Mouse (Mus musculus) limb, embryonic 11.5 days (tissue): ENCODE results near the gene Tnfrsf25. TPM values are rescaled to one million over a fixed set of nuclear protein-coding genes. Genes with fewer than 3 reads are reported as not detected.
A peak's percentile ranks its signal among the peaks of the same experiment; 100 is the strongest.

ENCODE experiments used
- ATAC-seq: fragments of 200-750 bp; cut with Nextera tagmentation; 2 replicates; pipeline ENCODE4 v1.8.0; 2017; ENCODE audit warnings: low read depth; ENCODE audit not compliant: insufficient number of reproducible peaks, low FRiP score, low TSS enrichment
- DNase-seq: peaks from one replicate; pipeline ENCODE4 v3.0.0-alpha.2; 2015; ENCODE audit warnings: low spot score
- H3K27ac ChIP-seq: fragments of 300-500 bp; sonication (generic); replicated peaks from 2 replicates; pipeline ENCODE4 v1.5.1; 2014; ENCODE audit warnings: low read depth, mild to moderate bottlenecking, low read length
- H3K27me3 ChIP-seq: fragments of 300-500 bp; sonication (generic); 2 replicates; pipeline ENCODE4 v1.6.1; 2014; ENCODE audit warnings: mild to moderate bottlenecking, low read length, mixed read lengths; ENCODE audit not compliant: control insufficient read depth, insufficient read depth
- H3K36me3 ChIP-seq: fragments of 300-500 bp; sonication (generic); 2 replicates; pipeline ENCODE4 v1.6.1; 2014; ENCODE audit warnings: mild to moderate bottlenecking, low read length, moderate library complexity, mixed read lengths; ENCODE audit not compliant: control insufficient read depth, insufficient read depth
- H3K4me1 ChIP-seq: fragments of 300-500 bp; sonication (generic); 2 replicates; pipeline ENCODE4 v1.6.1; 2014; ENCODE audit warnings: low read length, mixed read lengths; ENCODE audit not compliant: control insufficient read depth, insufficient read depth
- H3K4me2 ChIP-seq: fragments of 300-500 bp; sonication (generic); 2 replicates; pipeline ENCODE4 v1.6.1; 2014; ENCODE audit warnings: low read depth, mild to moderate bottlenecking, moderate library complexity; ENCODE audit not compliant: severe bottlenecking
- H3K4me3 ChIP-seq: fragments of 300-500 bp; sonication (generic); 2 replicates; pipeline ENCODE4 v1.5.1; 2014; ENCODE audit warnings: low read depth, low read length
- H3K9ac ChIP-seq: fragments of 300-500 bp; sonication (generic); 2 replicates; pipeline ENCODE4 v1.6.1; 2014; ENCODE audit warnings: mild to moderate bottlenecking, low read length
- H3K9me3 ChIP-seq: fragments of 300-500 bp; sonication (generic); 2 replicates; pipeline ENCODE4 v1.6.1; 2016; ENCODE audit warnings: low read length; ENCODE audit not compliant: control insufficient read depth
- WGBS: fragments of 180-500 bp; shearing (Covaris S2); extraction: QIAGEN DNeasy Blood & Tissue Kit; methylation state at CpG from one replicate; pipeline ENCODE4 v1.1.7; 2014; 5-methylcytosine and 5-hydroxymethylcytosine counted together
- polyA plus RNA-seq: library from polyadenylated mRNA; unstranded; fragments of >200 nt; fragmentation: Nextera tagmentation; extraction: Ambion mirVana; gene quantifications from 2 replicates; pipeline ENCODE4 v1.2.1, GENCODE M21; 2014

Gene Tnfrsf25
- polyA plus RNA-seq, 1 experiment from 2014 or later: 0.79 TPM

DNA sequence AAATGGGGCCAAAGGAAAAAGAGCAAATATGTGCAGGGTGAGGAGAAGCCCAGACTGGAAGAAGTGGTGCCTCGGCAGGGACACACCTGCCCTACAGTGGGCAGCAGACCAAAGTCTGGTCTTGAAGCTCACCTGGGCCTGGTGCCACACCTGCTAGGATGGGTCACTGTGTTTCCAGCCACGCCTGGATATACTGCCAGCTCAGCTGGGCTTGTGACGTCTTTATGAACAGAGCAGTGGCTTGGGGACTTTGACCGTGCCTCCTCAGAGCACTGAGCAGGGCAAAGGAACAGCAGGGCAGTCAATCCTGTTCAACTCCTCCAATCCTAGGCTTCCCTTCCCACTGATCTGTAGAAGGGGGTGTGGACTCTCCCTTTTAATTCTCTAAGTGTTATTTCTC lies 45.0 kb downstream of the Tnfrsf25 start:
- Histone ChIP-seq H3K4me2 (no peak overlapping the region), H3K9me3 (no peaks in the 10 kb centered on the region), H3K4me1 (peaks cover 7% of the 10 kb centered on the region; the same call in 1 of the 2 replicates), H3K4me3 (no peak overlapping the region), H3K27me3 (peaks cover 51% of the 10 kb centered on the region), H3K27ac (no peak overlapping the region), H3K9ac (no peak overlapping the region), H3K36me3 (no peaks in the 10 kb centered on the region)
- ATAC-seq: no peak
- 39% methylated on average over 4 of the region's 4 CpGs for WGBS
- no peak for DNase-seq

DNA sequence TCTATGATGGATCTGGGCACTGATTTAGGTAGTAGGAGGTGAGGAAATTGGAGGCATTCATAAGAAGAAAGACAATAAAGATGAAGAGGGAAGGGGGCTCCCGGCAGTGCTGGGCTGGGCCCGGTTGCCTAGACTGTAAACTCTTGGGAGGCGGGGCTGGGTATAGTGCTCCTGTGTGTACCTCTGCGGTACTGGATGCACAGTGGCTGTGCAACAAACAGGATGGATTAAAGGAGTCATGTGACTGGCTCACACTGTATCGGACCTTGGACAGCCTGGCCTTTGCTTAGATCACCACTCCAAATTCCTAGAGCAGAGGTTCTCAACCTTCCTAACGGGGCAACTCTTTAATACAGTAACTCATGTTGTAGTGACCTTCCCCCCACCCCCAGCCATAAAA lies 45.9 kb downstream of the Tnfrsf25 start:
- no peak for DNase-seq
- Histone ChIP-seq H3K4me2 (no peak overlapping the region), H3K9me3 (no peaks in the 10 kb centered on the region), H3K27ac (no peak overlapping the region), H3K4me1 (peaks cover 7% of the 10 kb centered on the region; the same call in 1 of the 2 replicates), H3K9ac (no peak overlapping the region), H3K27me3 (peaks cover 51% of the 10 kb centered on the region), H3K4me3 (no peak overlapping the region), H3K36me3 (no peaks in the 10 kb centered on the region)
- 81% methylated on average over 6 of the region's 6 CpGs for WGBS
- ATAC-seq: no peak

DNA sequence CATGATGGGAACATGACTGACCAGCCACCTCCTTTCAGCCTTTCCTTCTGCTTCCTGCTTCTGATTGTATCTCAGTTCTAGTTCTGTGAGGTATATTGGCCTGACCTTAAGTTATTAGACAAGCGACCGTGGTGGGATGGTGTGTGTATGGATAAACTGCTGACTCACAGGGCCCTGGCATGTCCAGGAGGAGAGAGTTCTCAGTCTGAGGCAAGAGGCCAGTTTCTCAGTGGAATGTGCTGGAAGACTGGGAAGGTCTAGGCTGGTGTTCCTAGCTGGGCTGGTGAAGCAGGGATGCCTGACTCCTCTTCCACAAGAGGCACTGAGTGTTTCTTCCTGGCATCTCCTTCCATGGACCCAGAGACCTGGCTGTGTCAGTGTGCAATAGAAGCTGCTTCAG lies 47.0 kb downstream of the Tnfrsf25 start:
- no peak for ATAC-seq
- 91% methylated on average over 2 of the region's 2 CpGs for WGBS
- no peak overlapping the region for H3K4me2 ChIP-seq
- DNase-seq: no peak
- H3K36me3 ChIP-seq: no peaks in the 10 kb centered on the region
- no peaks in the 10 kb centered on the region for H3K9me3 ChIP-seq
- H3K4me3 ChIP-seq: no peak overlapping the region
- H3K27ac ChIP-seq: no peak overlapping the region
- peaks cover 45% of the 10 kb centered on the region for H3K27me3 ChIP-seq
- H3K4me1 ChIP-seq: peaks cover 7% of the 10 kb centered on the region; the same call in 1 of the 2 replicates
- no peak overlapping the region for H3K9ac ChIP-seq

DNA sequence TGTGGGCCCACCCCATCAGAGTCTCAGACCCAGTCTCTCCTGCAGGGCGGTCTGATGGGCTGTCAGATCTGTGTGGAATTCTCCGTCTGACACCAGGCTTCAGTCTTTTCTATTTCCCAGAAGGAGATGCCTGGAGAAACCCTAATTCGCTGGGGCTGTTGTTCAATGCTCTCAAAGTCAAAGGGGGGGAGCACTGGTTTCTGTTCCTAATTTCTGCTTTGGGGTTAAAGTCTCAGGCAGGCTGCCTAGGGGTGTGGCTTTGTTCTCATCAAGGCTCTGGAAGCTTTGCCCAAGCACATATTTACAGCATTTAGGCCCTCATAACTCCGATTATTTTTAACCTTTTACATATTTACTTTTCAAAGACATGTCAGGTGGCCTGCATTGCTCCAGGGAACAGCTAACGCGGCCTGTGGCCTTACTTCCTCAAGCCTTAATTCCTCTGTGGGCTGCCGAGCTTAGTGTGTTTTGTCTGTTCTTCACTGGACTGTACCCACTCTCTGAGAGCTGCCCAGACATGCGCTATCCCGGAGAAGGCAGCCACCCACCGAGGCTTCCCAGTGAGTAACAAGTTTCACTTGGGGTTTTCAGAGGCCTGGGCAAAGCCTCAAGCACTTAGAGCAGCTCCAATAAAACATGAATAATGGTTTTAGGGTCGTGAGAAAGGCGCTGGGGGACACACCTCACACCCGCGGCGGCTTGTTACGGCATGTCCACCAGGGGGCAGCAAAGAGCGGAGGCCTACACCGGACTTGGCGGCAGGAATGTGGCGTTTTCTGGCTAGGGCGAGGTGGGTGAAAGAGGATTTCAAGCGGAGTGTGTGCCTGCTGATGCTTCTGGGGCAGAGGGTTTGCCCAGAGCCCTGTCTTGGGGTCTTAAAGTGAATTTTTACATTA lies 49.5 kb downstream of the Tnfrsf25 start:
- Histone ChIP-seq H3K9me3 (no peaks in the 10 kb centered on the region), H3K4me1 (0 out of 2 replicates have a peak, but pooled peaks cover 2% of the 10 kb centered on the region), H3K9ac (no peak overlapping the region), H3K36me3 (no peaks in the 10 kb centered on the region), H3K4me2 (0 out of 2 replicates have a peak overlapping the region, but pooled peaks have one; percentile 2), H3K27ac (no peak overlapping the region), H3K4me3 (no peak overlapping the region), H3K27me3 (peaks cover 20% of the 10 kb centered on the region)
- WGBS: 20% methylated on average over 22 of the region's 22 CpGs
- ATAC-seq (no peak), DNase-seq (peak; percentile 85)

DNA sequence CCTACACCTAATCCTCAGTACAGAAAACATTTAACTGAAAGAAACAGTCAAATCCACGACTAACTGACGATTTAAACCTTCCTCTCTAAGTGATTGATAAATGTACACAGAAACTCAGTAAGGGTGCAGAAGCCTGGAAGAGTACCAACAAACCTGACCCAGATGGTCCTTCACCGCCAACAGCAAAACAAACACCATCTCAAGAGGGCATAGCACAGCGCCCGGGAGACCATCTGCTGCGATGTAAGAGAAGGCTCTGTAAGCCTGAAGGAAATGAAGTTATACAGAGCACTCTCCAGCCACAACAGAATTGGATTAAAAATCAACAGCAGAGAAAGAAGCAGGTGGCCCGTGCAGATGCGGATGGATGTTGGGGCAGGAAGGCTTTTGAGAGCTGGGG lies 52.3 kb downstream of the Tnfrsf25 start:
- ATAC-seq (no peak), DNase-seq (no peak)
- no peak overlapping the region for H3K9ac ChIP-seq
- WGBS: 83% methylated on average over 8 of the region's 8 CpGs
- H3K4me3 ChIP-seq: no peak overlapping the region
- H3K4me2 ChIP-seq: no peak overlapping the region
- no peaks in the 10 kb centered on the region for H3K36me3 ChIP-seq
- H3K27ac ChIP-seq: no peak overlapping the region
- H3K9me3 ChIP-seq: no peaks in the 10 kb centered on the region
- no peaks in the 10 kb centered on the region for H3K27me3 ChIP-seq
- 0 out of 2 replicates have a peak, but pooled peaks cover 2% of the 10 kb centered on the region for H3K4me1 ChIP-seq

DNA sequence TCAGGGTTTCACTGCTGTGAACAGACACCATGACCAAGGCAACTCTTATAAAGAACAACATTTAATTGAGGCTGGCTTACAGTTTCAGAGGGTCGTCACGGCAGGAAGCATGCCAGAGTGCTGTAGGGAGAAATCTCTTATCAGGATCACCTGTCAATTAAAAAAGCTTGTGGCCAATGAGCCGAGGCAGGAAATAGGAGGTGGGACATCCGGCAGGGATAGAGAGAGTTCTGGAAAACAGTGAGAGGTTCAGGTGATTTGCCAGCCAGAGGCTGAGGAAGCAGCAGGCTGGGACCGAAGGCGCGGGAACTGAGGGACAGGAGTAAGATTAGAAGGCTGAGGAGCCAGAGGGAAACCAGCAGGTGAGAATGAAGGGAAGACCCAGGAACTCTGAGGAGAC lies 53.4 kb downstream of the Tnfrsf25 start:
- 83% methylated on average over 7 of the region's 7 CpGs for WGBS
- Histone ChIP-seq H3K4me2 (no peak overlapping the region), H3K27ac (no peak overlapping the region), H3K9ac (no peak overlapping the region), H3K27me3 (no peaks in the 10 kb centered on the region), H3K36me3 (no peaks in the 10 kb centered on the region), H3K9me3 (no peaks in the 10 kb centered on the region), H3K4me3 (no peak overlapping the region), H3K4me1 (0 out of 2 replicates have a peak, but pooled peaks cover 2% of the 10 kb centered on the region)
- DNase-seq: no peak
- ATAC-seq: no peak

Other genes with a start within 250 kb of the Tnfrsf25 start
- gene Dnajc11, start 182.2 kb upstream of the Tnfrsf25 start, polyA plus RNA-seq: 90.9 and 93.2 TPM in 2 replicates
- 27.3 and 29.5 TPM in 2 replicates for gene Thap3, start 126.9 kb upstream of the Tnfrsf25 start, polyA plus RNA-seq
- gene Phf13, start 119.7 kb upstream of the Tnfrsf25 start, polyA plus RNA-seq: 28.6 and 29.4 TPM in 2 replicates
- 4.7 and 6.4 TPM in 2 replicates for gene Klhl21, start 107.1 kb upstream of the Tnfrsf25 start, polyA plus RNA-seq
- 21.0 and 23.9 TPM in 2 replicates for gene Zbtb48, start 88.3 kb upstream of the Tnfrsf25 start, polyA plus RNA-seq
- gene Tas1r1, start 77.4 kb upstream of the Tnfrsf25 start, polyA plus RNA-seq: 0.40 and 0.75 TPM in 2 replicates
- 38.1 and 40.3 TPM in 2 replicates for gene Nol9, start 76.6 kb upstream of the Tnfrsf25 start, polyA plus RNA-seq
- gene Plekhg5, start 43.4 kb upstream of the Tnfrsf25 start, polyA plus RNA-seq: 8.8 and 8.9 TPM in 2 replicates
- 1.6 and 1.9 TPM in 2 replicates for gene Espn, start 36.4 kb downstream of the Tnfrsf25 start, polyA plus RNA-seq
- not detected in 2 replicates for gene Hes2, start 42.9 kb downstream of the Tnfrsf25 start, polyA plus RNA-seq
- gene Acot7, start 62.2 kb downstream of the Tnfrsf25 start, polyA plus RNA-seq: 32.1 and 33.3 TPM in 2 replicates
- 3.3 and 3.4 TPM in 2 replicates for gene Gpr153, start 158.3 kb downstream of the Tnfrsf25 start, polyA plus RNA-seq
- not detected in 2 replicates for gene Hes3, start 175.7 kb downstream of the Tnfrsf25 start, polyA plus RNA-seq
- gene Icmt, start 181.3 kb downstream of the Tnfrsf25 start, polyA plus RNA-seq: 28.3 and 29.9 TPM in 2 replicates
- gene Rnf207, start 203.1 kb downstream of the Tnfrsf25 start, polyA plus RNA-seq: 0.19 and 0.92 TPM in 2 replicates
- gene Rpl22, start 209.8 kb downstream of the Tnfrsf25 start, polyA plus RNA-seq: 453 and 467 TPM in 2 replicates
- 0.05 TPM in 1 of 2 replicates, not detected in the other for gene Chd5, start 222.7 kb downstream of the Tnfrsf25 start, polyA plus RNA-seq